Mouse (Mus musculus) C2C12 (cell line): ENCODE measurements at regions not wholly inside any gene's neighbourhood (a gene's known extent, or its start where the extent isn't known, plus 50 kb on each side); places are given as distances from the start of the nearest gene placed in this dataset.

ENCODE experiments used
- CTCF ChIP-seq: IDR thresholded peaks from one replicate; pipeline ENCODE4 v1.5.1; 2011; ENCODE audit not compliant: control insufficient read depth, insufficient read depth, insufficient read length
- FOSL1 ChIP-seq: IDR thresholded peaks from one replicate; pipeline ENCODE4 v1.8.0; 2011; ENCODE audit warnings: mild to moderate bottlenecking, low read length; ENCODE audit not compliant: poor library complexity, insufficient read depth, severe bottlenecking
- MAX ChIP-seq: IDR thresholded peaks from one replicate; pipeline ENCODE4 v1.6.1; 2011; ENCODE audit warnings: mild to moderate bottlenecking, control low read depth
- USF1 ChIP-seq: IDR thresholded peaks from one replicate; pipeline ENCODE4 v1.6.1; 2011; ENCODE audit warnings: low read depth, mild to moderate bottlenecking, control low read depth, moderate library complexity

DNA sequence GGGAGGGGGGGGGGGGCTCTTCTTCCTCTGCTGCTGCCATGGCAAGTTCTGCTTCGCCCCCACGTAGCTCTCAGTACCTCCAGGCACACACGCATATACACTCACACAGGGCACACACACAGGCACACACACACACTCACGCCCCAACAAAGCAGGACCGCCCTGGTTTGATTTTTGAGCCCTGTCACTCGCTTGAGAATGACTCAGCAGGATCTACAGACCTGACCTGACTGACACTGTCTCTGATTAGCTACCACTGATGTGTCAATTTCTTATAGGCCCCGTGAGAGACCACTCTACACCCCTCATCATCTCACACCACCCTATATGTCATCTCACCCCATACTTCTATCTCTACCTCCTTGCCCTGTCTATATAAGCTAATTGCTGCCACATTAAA is 173.5 kb upstream of the Ctnnb1 start:
- TF ChIP-seq USF1 (no peak), CTCF (no peak), MAX (no peak), FOSL1 (no peak)
